Mouse (Mus musculus): ENCODE data around the gene Zfp575. TPM values are rescaled to one million over a fixed set of nuclear protein-coding genes. Genes with fewer than 3 reads are reported as not detected.

Zfp575 gene
- polyA plus RNA-seq, 1 experiment from 2014 or later: 6.6 TPM

Other genes with a start within 250 kb of the Zfp575 start
- not detected in 2 replicates for gene Lypd5, start 238.4 kb downstream of the Zfp575 start, polyA plus RNA-seq (2015; fragmentation: Nextera tagmentation; extraction: Ambion mirVana)
- 0.40 and 0.66 TPM in 2 replicates for gene Kcnn4, start 217.4 kb downstream of the Zfp575 start, polyA plus RNA-seq (2015; fragmentation: Nextera tagmentation; extraction: Ambion mirVana)
- 32.9 and 33.5 TPM in 2 replicates for gene Smg9, start 188.0 kb downstream of the Zfp575 start, polyA plus RNA-seq (2015; fragmentation: Nextera tagmentation; extraction: Ambion mirVana)
- not detected in 2 replicates for gene Irgc1, start 135.3 kb downstream of the Zfp575 start, polyA plus RNA-seq (2015; fragmentation: Nextera tagmentation; extraction: Ambion mirVana)
- 1.0 and 1.2 TPM in 2 replicates for gene Plaur, start 125.2 kb downstream of the Zfp575 start, polyA plus RNA-seq (2015; fragmentation: Nextera tagmentation; extraction: Ambion mirVana)
- gene Cadm4, start 105.6 kb downstream of the Zfp575 start, polyA plus RNA-seq (2015; fragmentation: Nextera tagmentation; extraction: Ambion mirVana): 52.4 and 67.8 TPM in 2 replicates
- gene Zfp428, start 80.6 kb downstream of the Zfp575 start, polyA plus RNA-seq (2015; fragmentation: Nextera tagmentation; extraction: Ambion mirVana): 234 and 261 TPM in 2 replicates
- gene AC161166.1, start 75.2 kb downstream of the Zfp575 start, polyA plus RNA-seq (2015; fragmentation: Nextera tagmentation; extraction: Ambion mirVana): 1.2 and 1.9 TPM in 2 replicates
- 20.3 and 25.3 TPM in 2 replicates for gene Irgq, start 57.0 kb downstream of the Zfp575 start, polyA plus RNA-seq (2015; fragmentation: Nextera tagmentation; extraction: Ambion mirVana)
- gene Pinlyp, start 41.5 kb downstream of the Zfp575 start, polyA plus RNA-seq (2015; fragmentation: Nextera tagmentation; extraction: Ambion mirVana): not detected in 2 replicates
- gene Xrcc1, start 41.4 kb downstream of the Zfp575 start, polyA plus RNA-seq (2015; fragmentation: Nextera tagmentation; extraction: Ambion mirVana): 65.8 and 71.4 TPM in 2 replicates
- gene Ethe1, start 98 bp downstream of the Zfp575 start, polyA plus RNA-seq (2015; fragmentation: Nextera tagmentation; extraction: Ambion mirVana): 13.8 and 14.7 TPM in 2 replicates
- not detected in 2 replicates for gene Phldb3, start 23.1 kb upstream of the Zfp575 start, polyA plus RNA-seq (2015; fragmentation: Nextera tagmentation; extraction: Ambion mirVana)
- gene Lypd3, start 48.9 kb upstream of the Zfp575 start, polyA plus RNA-seq (2015; fragmentation: Nextera tagmentation; extraction: Ambion mirVana): not detected in 2 replicates
- 0.15 TPM in 1 of 2 replicates, not detected in the other for gene Tex101, start 89.0 kb upstream of the Zfp575 start, polyA plus RNA-seq (2015; fragmentation: Nextera tagmentation; extraction: Ambion mirVana)
- gene BC049730, start 121.6 kb upstream of the Zfp575 start, polyA plus RNA-seq (2015; fragmentation: Nextera tagmentation; extraction: Ambion mirVana): not detected in 2 replicates
- not detected in 2 replicates for gene Gm4763, start 139.3 kb upstream of the Zfp575 start, polyA plus RNA-seq (2015; fragmentation: Nextera tagmentation; extraction: Ambion mirVana)
- 0.26 and 0.34 TPM in 2 replicates for gene Cd177, start 172.7 kb upstream of the Zfp575 start, polyA plus RNA-seq (2015; fragmentation: Nextera tagmentation; extraction: Ambion mirVana)
- not detected in 2 replicates for gene Ceacam10, start 189.6 kb upstream of the Zfp575 start, polyA plus RNA-seq (2015; fragmentation: Nextera tagmentation; extraction: Ambion mirVana)